Mouse (Mus musculus) cortical plate, adult 2 months (tissue): Measurements from ENCODE around the gene Tbata.

Experiments used
- CTCF ChIP-seq: fragments of 200-500 bp; IDR thresholded peaks from 2 replicates; pipeline ENCODE4 v1.5.1; 2011; ENCODE audit warnings: mild to moderate bottlenecking, control low read depth, low read length; ENCODE audit not compliant: insufficient read depth; ENCODE audit errors: extremely low read depth
- POLR2A ChIP-seq: fragments of 200-500 bp; IDR thresholded peaks from 2 replicates; pipeline ENCODE4 v1.6.1; 2011; ENCODE audit warnings: mild to moderate bottlenecking, low read length, control low read depth; ENCODE audit not compliant: insufficient read depth; ENCODE audit errors: extremely low read depth

GRCm38 (mm10) chr10:61162366-61162765 is 9.4 kb upstream of the Tbata start:
- TF ChIP-seq CTCF = no peak
- no peak for TF ChIP-seq POLR2A
